Mouse (Mus musculus) spleen, adult 18-20 months (tissue): ENCODE results near the gene Gm42688.

ENCODE experiments used
- DNase-seq, 2 experiments: peaks; one replicate each; pipeline ENCODE4 v3.0.0; 2022; ENCODE audit warnings: mixed read lengths in 2 of 2

Gene Gm42688

DNA sequence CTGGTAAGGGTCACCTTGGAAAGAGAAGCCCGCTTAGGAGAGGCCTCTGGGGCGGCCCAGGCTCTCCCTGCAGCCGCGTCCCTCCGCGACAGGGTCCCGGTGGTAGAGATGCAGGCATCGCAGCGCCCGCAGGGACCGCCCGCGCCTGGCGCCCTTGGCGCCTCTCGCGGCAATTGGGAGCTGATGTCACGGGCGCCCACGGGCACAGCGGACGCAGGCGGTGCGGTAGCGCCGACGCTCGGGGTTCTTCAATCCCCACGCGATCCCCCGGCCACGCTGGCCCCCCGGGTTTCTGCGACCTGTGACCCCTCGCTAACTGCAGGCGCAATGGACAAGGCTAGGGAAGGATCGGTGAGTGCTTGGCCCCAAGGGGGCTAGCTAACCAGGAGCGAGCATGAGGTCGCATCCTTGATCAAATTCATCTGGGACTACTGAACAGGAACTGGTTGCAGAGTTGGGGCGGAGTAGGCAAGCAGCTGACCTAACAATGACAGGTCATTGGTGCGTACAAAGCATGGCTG lies 40.9 kb downstream of the Gm42688 start:
- DNase-seq: no peak

GRCm38 (mm10) chr6:83142886-83143285 lies 41.5 kb downstream of the Gm42688 start:
- no peak for DNase-seq

DNA sequence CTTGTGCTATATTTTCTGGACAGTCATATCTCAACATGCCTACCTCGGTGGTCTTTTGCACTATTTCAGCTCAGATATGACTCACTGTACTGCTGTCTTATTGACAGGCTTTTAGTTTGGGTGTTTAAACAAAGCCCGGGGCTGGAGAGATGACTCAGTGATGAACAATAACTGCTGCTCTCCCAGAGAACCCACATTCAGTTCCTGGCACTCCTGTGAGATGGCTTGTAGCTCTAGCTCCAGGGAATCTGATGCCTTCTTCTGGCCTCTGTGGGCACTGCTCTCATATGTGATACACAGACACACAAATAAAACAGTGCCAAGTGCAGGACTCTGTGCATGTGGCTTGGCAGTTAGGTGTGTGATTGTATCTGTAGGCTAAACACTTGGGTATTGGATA lies 43.8 kb downstream of the Gm42688 start:
- DNase-seq: no peak

GRCm38 (mm10) chr6:83145805-83146204 lies 44.4 kb downstream of the Gm42688 start:
- DNase-seq: no peak

DNA sequence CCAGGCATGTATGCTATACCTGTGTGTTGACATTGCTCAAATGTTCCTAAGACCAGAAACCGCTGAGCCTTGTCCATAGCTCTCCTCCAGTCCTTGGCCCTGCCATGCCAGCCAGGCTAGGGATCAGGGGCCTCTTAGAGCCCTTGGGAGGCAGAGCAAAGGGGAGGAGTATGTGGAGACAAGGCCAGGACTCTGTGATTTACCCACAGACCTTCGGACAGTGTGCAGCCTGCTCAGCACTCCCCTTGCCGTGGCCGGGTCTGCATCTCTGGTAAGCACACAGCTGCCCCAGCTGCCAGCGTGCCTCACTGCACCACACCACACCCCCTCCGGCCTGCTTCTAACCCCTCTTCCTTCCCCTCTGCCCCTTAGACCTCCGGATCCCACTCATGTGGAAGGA lies 45.9 kb downstream of the Gm42688 start:
- DNase-seq: no peak

- no peak for DNase-seq
Observed at GRCm38 (mm10) chr6:83151721-83152120, 50.3 kb downstream of the Gm42688 start.

GRCm38 (mm10) chr6:83153038-83153437 lies 51.6 kb downstream of the Gm42688 start:
- DNase-seq: no peak

DNA sequence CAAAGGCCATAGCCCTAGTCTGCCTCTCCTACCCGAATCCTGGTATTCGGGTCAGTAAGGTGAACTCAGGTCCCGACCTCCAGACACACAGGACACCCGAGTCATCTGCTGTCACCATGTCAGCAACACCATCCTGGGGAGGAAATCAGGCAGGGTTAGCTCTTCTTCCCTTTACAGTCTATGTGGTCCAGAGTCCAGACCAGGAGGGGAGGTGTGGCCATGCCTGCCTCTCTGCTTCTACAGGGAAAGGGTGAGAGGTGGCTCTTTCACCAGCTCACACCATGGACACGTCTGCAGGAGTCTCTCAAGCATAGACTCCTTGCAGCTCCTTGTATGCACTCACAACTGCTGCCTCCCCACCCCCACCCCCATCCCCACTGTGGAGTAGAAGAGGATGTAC lies 52.1 kb downstream of the Gm42688 start:
- no peak for DNase-seq

- DNase-seq: no peak
Observed at GRCm38 (mm10) chr6:83155552-83156238, 54.3 kb downstream of the Gm42688 start.

DNA sequence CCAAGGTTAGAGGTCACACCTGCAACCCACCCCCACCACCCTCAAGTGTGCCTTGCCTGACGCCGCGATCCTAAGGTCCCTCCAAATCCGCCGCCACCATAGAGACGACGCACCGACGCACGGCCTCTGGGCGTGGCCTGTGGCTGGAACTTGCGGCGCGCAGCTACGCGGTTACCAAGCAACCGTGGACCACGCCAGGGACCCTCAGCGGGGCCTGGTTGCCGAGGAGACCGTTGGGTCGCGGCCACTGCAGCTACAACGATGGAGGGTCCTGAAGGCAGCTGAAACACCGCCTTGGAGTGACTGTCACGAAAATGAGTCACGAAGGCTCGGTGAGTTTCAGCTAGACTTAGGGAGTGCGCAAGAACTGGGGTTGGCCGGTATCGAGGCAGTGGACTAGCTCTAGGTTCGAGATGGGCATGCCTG lies 54.9 kb downstream of the Gm42688 start, which contains the start of the genes Wdr54 and 1700003E16Rik:
Wdr54 (minus strand) TSS at position 139 of the 426 bp plus-strand sequence.
1700003E16Rik (plus strand) TSS at position 146 of the 426 bp plus-strand sequence.
- DNase-seq: peak in 1 of 2 experiments; percentile 46

DNA sequence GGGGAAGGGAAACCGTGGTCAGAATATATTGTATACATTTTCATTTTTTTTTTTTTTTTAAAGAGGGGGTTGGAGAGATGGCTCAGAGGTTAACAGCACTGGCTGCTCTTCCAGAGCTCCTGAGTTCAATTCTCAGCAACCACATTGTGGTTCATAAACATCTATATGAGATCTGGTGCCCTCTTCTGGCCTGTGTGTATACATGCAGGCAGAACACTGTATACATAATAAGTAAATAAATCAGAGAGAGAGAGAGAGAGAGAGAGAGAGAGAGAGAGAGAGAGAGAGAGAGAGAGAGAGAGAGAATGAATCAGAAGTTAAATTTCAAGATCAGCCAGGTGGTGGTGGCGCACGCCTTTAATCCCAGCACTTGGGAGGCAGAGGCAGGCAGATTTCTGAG lies 58.0 kb downstream of the Gm42688 start:
- peak in 1 of 2 experiments; percentile 28 for DNase-seq
